Mouse (Mus musculus) induced T-regulatory cell, adult 2 months (primary cell): ENCODE data around the gene Arhgef33.
"Not testable (repeated sequence)": the region's sequence is repeated elsewhere in the genome, so short reads cannot be mapped to it uniquely, and the experiment has no call there.

Experiments used
- DNase-seq: peaks from one replicate; pipeline ENCODE4 v3.0.0-alpha.2; 2012; ENCODE audit warnings: low read depth

The Arhgef33 gene

GRCm38 (mm10) chr17:80307251-80307650 lies at the start of gene Arhgef33:
Gene Arhgef33, plus strand, starts transcription at chr17:80307407.
- DNase-seq: no peak

DNA sequence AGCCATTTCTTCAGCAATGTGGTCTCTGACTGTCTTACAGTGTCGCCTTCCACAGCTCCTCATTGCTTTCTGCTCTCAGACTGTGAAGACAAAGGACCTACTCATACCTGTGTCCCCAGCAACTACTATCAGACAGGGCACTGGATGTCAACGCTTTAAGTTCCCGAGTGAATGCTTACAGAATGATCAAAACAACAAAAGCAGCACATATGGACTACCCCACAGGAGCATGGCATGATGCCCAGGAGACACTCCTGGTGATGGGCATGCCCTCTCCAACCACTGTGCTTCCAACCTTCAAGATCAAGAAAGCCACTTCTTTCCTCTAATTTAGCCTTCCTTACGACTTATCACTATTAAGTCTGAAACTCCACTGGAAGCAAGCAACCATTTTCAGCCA lies 40.1 kb upstream of the Arhgef33 start:
- no peak for DNase-seq

GRCm38 (mm10) chr17:80268151-80268550 lies 39.1 kb upstream of the Arhgef33 start:
- DNase-seq: no peak

- DNase-seq: not testable (repeated sequence)
These were observed 36.6 kb upstream of the Arhgef33 start for GRCm38 (mm10) chr17:80270622-80271021.

GRCm38 (mm10) chr17:80278255-80278654 lies 29.0 kb upstream of the Arhgef33 start:
- no peak for DNase-seq

DNA sequence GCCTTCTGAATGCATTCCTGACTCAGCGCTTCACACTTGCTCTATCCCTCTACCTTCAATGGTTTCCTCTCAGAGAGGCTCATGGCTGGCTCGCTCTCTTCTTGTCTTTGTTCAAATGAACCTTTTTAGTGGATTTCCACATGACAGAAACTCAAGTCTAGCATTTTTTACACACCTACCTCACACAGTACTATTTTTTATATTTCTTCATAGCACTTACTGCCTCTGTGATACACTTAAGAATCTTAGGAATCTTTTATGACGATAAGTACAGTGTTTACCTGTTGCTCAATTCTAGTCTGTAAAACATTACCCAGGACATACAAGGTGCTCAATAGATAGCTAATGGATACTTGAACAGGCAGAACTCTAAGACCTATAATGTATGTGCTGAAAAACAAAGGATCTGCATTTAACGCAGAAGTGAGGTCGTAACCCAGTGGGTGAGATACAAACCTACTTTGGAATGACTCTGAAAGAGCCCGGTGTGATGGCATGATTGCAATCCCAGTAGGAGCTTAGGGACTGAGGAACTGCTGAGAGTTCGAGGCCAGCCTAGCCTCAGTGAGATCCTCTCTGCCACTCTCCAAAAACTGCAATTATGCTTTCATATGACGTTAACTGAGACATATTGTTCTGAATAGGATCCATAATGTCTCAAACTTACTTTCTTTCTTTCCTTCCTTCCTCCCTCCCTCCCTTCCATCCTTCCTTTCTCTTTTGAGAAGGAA lies 27.7 kb upstream of the Arhgef33 start:
- DNase-seq: no peak

DNA sequence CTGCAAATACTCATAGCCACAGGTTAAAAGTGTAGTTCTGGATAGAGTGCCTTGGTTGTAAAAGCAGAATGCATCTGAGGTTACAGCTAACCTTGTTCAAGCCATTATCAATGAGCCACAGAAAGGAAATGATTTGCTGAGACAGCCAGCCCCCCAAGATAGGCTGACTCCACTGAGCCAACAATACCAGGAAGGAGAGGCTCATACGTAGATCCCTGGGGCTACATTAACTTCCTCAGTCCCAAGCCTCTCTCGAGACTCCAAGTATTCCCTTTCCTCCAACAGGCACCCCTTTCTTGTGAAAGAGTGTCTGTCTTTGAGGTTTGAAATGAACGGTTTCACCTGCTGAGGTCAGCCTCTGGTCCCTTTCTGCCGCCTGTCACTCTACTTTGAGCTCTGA lies 22.8 kb upstream of the Arhgef33 start:
- DNase-seq: no peak

DNA sequence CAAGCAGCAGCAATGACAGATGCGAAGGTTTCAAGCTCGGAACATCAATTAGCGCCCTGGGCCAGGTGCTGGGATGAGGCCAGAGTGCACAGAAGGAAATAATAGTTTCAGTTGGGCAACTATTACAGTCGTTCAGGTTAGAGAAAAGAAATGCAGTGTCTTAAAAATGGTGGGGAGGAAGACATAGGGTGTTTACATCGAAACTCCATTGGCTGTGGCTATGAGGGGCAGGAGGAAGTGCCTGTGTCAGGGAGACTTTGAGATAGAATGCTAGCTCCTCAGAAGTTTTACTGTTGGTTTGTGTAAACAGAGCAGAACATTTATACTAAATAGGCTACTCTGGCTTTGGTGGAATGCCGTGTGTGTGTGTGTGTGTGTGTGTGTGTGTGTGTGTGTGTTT lies 19.2 kb upstream of the Arhgef33 start:
- peak; percentile 27 for DNase-seq

DNA sequence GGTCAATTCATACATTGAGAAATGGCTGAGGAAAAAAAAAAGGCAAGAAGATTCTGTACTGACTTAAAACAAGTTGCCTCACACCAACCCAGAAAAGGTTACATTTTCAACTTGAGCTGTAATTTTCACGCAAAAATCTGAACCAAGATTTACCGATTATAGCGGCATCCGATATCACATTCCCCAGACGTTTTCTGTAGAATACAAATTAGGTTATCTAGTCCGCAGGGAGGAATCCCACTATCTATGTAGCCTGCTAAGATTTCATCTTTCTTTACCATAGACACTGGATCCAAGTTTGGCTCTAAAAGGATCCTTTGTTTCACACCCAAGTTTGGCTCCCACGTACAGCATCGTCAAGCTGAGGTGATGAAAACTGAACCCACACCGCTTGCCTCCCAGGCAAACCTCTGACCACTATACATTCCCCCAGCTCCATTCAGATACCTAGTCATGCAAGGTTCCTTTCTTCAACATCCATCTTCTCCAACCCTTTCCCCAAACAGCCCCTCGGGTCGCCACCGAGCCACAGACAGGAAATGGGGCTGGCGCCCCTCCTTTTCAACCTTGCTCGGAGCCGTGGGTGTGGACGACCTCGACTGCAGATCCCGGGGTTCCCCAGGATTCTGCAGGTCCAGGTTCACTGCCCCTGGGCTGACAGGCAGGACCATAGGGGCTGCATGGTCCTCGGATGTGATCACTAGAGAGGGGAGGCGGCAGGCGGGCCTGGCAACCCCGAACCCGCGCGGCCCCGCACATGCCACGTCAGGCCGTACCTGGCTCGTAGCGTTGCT lies 17.7 kb upstream of the Arhgef33 start:
- peak; percentile 44 for DNase-seq

DNA sequence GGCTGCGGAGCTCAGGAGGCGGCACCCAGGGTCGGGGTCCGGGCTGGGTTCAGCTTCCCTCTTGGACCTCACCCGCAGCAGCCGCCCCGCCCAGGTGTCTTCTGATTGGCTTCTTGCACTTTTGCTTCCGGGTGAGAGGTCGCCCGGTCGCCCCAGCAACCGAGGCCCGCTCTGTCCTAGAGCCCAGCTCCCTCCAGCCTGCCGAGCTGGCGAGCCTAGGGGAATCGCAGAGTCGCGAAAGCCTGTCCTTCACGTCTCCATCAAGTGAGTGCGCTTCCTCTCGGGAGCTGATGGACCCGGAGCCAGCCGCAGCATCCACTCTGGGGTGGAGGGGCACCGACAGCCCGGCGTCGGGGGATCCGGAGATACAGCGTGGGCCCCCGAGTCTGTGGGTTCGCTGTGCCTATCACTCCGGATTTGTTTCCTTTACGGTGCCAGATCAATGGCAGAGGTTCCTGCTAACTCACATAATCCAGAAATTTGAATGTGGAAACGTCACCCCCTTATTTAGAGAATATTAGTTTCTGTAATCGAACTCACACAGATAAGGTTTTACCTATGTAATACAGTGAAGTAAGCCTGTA lies 17.0 kb upstream of the Arhgef33 start, which contains the start of the genes Morn2 and Dhx57:
Gene Morn2 (plus strand): TSS at position 130 of the 584 bp plus-strand sequence.
Gene Dhx57 (minus strand): TSS at position 403 of the 584 bp plus-strand sequence.
- DNase-seq: peak; percentile 97

GRCm38 (mm10) chr17:80291148-80291547 lies 16.1 kb upstream of the Arhgef33 start:
- DNase-seq: peak; percentile 76

GRCm38 (mm10) chr17:80295258-80295657 lies 11.9 kb upstream of the Arhgef33 start:
- peak; percentile 15 for DNase-seq

DNA sequence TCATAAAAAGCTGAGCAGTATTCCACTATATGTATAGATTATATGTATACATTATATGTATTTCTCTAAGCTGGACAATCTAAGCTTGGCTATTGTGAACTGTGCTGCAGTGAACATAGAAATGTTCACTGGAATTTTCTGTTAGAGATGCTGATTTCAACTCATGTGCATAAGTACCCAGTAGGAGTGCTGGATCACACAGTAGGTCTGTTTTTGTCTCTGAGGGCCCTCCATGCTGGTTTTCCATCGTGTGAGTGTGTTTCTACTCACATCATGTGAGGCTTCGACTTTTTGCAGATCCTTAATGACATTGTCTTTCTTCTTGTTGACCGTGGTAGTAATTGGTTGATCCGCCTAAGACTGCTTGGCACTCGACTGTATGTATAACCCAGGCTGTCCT lies 8.4 kb upstream of the Arhgef33 start:
- DNase-seq: no peak

GRCm38 (mm10) chr17:80311761-80312160 lies 4.6 kb downstream of the Arhgef33 start:
- DNase-seq: no peak

DNA sequence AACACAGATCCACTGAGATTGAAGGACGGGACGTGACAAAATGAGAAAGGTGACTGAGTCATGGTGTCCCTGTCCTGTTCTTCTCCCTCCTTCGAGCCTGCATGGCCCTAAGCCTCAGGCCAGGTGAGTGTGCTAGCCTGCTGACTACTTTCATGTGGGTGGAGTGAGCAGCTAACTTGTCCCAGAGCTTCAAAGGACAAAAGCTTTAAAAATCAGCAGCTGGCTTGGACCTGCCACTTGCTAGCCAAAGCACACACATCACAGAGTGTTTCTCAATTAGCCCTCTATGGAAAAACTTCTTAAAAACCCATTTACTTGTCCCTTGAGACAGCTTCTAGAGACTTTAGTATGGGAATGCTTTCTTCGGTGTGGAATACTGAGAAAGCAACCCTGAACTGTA lies 5.2 kb downstream of the Arhgef33 start:
- no peak for DNase-seq

- no peak for DNase-seq
These were observed 15.0 kb downstream of the Arhgef33 start for GRCm38 (mm10) chr17:80322228-80322627.

DNA sequence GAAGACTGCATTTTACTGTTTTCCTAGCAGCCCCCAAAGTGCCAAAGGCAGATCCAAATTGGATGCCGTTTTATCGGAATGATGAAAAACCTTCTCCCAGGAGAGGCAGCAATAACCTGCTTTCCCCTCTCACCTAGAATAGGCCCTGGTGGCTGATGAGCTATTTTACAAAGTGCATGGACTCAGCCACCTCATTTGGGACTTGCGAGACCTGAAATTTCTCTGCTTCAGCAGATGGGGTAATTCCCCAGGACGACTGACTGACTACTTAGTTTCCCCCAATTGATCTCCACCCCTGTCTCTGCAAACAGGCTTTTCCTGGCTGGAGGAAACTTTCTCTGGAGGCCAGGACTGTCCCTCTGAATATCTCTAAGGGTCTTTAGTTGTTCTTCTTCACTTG lies 15.8 kb downstream of the Arhgef33 start:
- DNase-seq: no peak

DNA sequence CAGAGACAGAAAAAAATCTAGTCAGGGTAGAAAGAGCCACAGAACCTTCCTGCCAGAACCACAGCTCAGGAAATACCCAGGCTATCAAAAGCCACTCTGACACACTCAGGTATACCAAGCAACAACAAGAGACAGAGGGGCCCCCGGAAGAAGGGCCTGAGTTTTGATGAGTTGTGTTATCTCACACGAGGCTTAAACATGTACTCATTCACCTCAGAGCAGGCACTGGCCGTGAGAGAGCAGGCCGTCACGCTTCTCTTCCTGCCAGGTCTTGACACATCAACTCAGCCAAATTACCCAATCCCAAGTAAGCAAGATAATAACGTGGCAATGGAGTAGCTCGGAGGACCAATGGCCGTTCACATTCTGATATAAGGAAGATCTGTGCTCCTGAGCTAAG lies 16.5 kb downstream of the Arhgef33 start:
- peak; percentile 83 for DNase-seq

- no peak for DNase-seq
These were observed 17.3 kb downstream of the Arhgef33 start for GRCm38 (mm10) chr17:80324521-80324920.

DNA sequence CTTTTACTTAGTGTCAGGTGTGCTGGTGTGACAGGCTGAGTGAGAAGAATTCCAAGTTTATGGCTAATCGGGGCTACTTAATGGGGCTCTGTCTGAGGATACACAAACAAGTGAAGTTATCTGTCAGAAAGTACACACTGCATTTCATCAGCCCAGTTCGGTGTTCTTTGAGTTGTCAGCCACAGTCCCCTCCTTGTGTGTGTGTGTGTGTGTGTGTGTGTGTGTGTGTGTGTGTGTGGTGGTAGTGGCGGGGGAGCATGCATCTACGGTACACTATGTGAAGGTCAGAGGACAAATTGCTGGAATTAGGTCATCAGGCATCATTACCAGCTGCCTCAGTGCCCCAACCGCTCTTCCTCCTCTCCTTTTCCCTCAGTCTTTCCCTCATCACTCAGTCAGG lies 18.2 kb downstream of the Arhgef33 start:
- no peak for DNase-seq

DNA sequence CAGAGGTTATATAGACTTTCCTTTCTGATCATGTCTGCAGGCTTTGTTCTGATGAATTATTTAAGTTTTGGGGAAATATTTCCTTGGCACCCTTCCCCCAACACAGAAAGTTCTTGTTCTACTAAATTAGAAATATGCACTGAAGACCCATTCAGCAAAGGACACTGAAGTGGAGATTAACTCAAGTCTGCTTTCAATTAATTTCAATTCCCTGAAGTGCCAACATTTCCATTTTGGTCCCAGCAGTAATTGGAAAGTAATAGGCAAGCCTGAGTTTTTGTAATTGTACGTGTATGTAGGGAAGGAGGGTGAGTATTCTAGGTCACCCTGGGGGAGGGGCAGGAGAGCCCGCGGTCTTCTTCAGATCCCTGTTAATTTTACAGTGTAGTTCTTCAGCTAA lies 19.2 kb downstream of the Arhgef33 start:
- no peak for DNase-seq

- peak; percentile 59 for DNase-seq
These were observed 25.2 kb downstream of the Arhgef33 start for GRCm38 (mm10) chr17:80332386-80332785.

GRCm38 (mm10) chr17:80345277-80345676 lies 38.1 kb downstream of the Arhgef33 start:
- peak; percentile 21 for DNase-seq
